Mouse (Mus musculus): ENCODE data around the gene Snx10. TPM values are rescaled to one million over a fixed set of nuclear protein-coding genes. Genes with fewer than 3 reads are reported as not detected.

Snx10 gene
- total RNA-seq, 1 experiment, result 21.2 TPM

- H3K9ac ChIP-seq (ENCODE audit: insufficient read depth, low read depth, low read length, poor library complexity, severe bottlenecking), result no peak overlapping the region
- in situ Hi-C loops (cut with MboI; ENCODE audit: low sequenced_read_pairs in 2 of 2, unreplicated experiment in 2 of 2), result no loop called here
- DNase-seq (ENCODE audit: low read depth, low spot score), result peak; percentile 83
These were observed 13.6 kb upstream of the Snx10 start for GRCm38 (mm10) chr6:51510094-51510493.

GRCm38 (mm10) chr6:51510946-51511345 lies 12.8 kb upstream of the Snx10 start:
- in situ Hi-C loops (cut with MboI; ENCODE audit: low sequenced_read_pairs in 2 of 2, unreplicated experiment in 2 of 2), result no loop called here
- TF ChIP-seq HCFC1 (IDR thresholded peaks at IDR 0.05; ENCODE audit: borderline replicate concordance, insufficient read depth, low read length) (no peak), ZC3H11A (IDR thresholded peaks at IDR 0.05; ENCODE audit: borderline replicate concordance, low read depth, low read length) (no peak), CHD2 (IDR thresholded peaks at IDR 0.05; ENCODE audit: low read depth, low read length) (no peak), ZNF384 (IDR thresholded peaks at IDR 0.05; ENCODE audit: low read depth, low read length) (no peak), MAFK (IDR thresholded peaks at IDR 0.05; ENCODE audit: insufficient read depth, low read depth, low read length) (no peak)
- DNase-seq (ENCODE audit: low read depth, low spot score), result peak; percentile 51
- Histone ChIP-seq H3K9ac (ENCODE audit: insufficient read depth, low read depth, low read length, poor library complexity, severe bottlenecking) (no peak overlapping the region), H3K27ac (ENCODE audit: insufficient read depth, low read depth, low read length, poor library complexity, severe bottlenecking) (no peak overlapping the region), H3K4me3 (ENCODE audit: insufficient read depth in 1 of 2, low read depth in 1 of 2, low read length in 2 of 2, poor library complexity in 1 of 2, severe bottlenecking in 1 of 2) (no peak overlapping the region), H3K9me3 (ENCODE audit: control insufficient read depth, insufficient read depth, low read depth, low read length) (no peaks in the 10 kb centered on the region), H3K36me3 (ENCODE audit: control insufficient read depth, insufficient read depth, low read length, poor library complexity, severe bottlenecking) (no peaks in the 10 kb centered on the region), H3K4me1 (ENCODE audit: control insufficient read depth in 2 of 2, insufficient read depth in 2 of 2, low read length in 2 of 2, poor library complexity in 1 of 2) (peaks cover 0 to 20% of the 10 kb centered on the region in 2 experiments; a peak in 3 of 4 replicates)

More at GRCm38 (mm10) chr6:51510094-51510493, 13.6 kb upstream of the Snx10 start:
- Histone ChIP-seq H3K27ac (ENCODE audit: insufficient read depth, low read depth, low read length, poor library complexity, severe bottlenecking) (no peak overlapping the region), H3K9me3 (ENCODE audit: control insufficient read depth, insufficient read depth, low read depth, low read length) (no peaks in the 10 kb centered on the region), H3K4me3 (ENCODE audit: insufficient read depth in 1 of 2, low read depth in 1 of 2, low read length in 2 of 2, poor library complexity in 1 of 2, severe bottlenecking in 1 of 2) (no peak overlapping the region), H3K36me3 (ENCODE audit: control insufficient read depth, insufficient read depth, low read length, poor library complexity, severe bottlenecking) (no peaks in the 10 kb centered on the region), H3K4me1 (ENCODE audit: control insufficient read depth in 2 of 2, insufficient read depth in 2 of 2, low read length in 2 of 2, poor library complexity in 1 of 2) (peaks cover 0 to 22% of the 10 kb centered on the region in 2 experiments; a peak in 3 of 4 replicates)
- TF ChIP-seq CHD2 (IDR thresholded peaks at IDR 0.05; ENCODE audit: low read depth, low read length) (no peak), ZC3H11A (IDR thresholded peaks at IDR 0.05; ENCODE audit: borderline replicate concordance, low read depth, low read length) (peak; percentile 36; the same call in 1 of the 2 replicates)

GRCm38 (mm10) chr6:51513745-51514144 lies 10.0 kb upstream of the Snx10 start:
- TF ChIP-seq ZNF384 (IDR thresholded peaks at IDR 0.05; ENCODE audit: low read depth, low read length), result no peak
- no peak for TF ChIP-seq MAFK (IDR thresholded peaks at IDR 0.05; ENCODE audit: insufficient read depth, low read depth, low read length)
- TF ChIP-seq CHD2 (IDR thresholded peaks at IDR 0.05; ENCODE audit: low read depth, low read length), result no peak
- no peak for TF ChIP-seq HCFC1 (IDR thresholded peaks at IDR 0.05; ENCODE audit: borderline replicate concordance, insufficient read depth, low read length)
- no peak for DNase-seq (ENCODE audit: low read depth, low spot score)
- Histone ChIP-seq H3K27ac (ENCODE audit: insufficient read depth, low read depth, low read length, poor library complexity, severe bottlenecking) (no peak overlapping the region), H3K9ac (ENCODE audit: insufficient read depth, low read depth, low read length, poor library complexity, severe bottlenecking) (no peak overlapping the region), H3K4me3 (ENCODE audit: insufficient read depth in 1 of 2, low read depth in 1 of 2, low read length in 2 of 2, poor library complexity in 1 of 2, severe bottlenecking in 1 of 2) (no peak overlapping the region), H3K9me3 (ENCODE audit: control insufficient read depth, insufficient read depth, low read depth, low read length) (no peaks in the 10 kb centered on the region), H3K36me3 (ENCODE audit: control insufficient read depth, insufficient read depth, low read length, poor library complexity, severe bottlenecking) (no peaks in the 10 kb centered on the region), H3K4me1 (ENCODE audit: control insufficient read depth in 2 of 2, insufficient read depth in 2 of 2, low read length in 2 of 2, poor library complexity in 1 of 2) (peaks cover 0 to 10% of the 10 kb centered on the region in 2 experiments; a peak in 3 of 4 replicates)
- in situ Hi-C loops (cut with MboI; ENCODE audit: low sequenced_read_pairs in 2 of 2, unreplicated experiment in 2 of 2), result no loop called here

GRCm38 (mm10) chr6:51514860-51515259 lies 8.8 kb upstream of the Snx10 start:
- TF ChIP-seq MAFK (IDR thresholded peaks at IDR 0.05; ENCODE audit: insufficient read depth, low read depth, low read length) (no peak), HCFC1 (IDR thresholded peaks at IDR 0.05; ENCODE audit: borderline replicate concordance, insufficient read depth, low read length) (no peak), CHD2 (IDR thresholded peaks at IDR 0.05; ENCODE audit: low read depth, low read length) (no peak), ZNF384 (IDR thresholded peaks at IDR 0.05; ENCODE audit: low read depth, low read length) (no peak), ZC3H11A (IDR thresholded peaks at IDR 0.05; ENCODE audit: borderline replicate concordance, low read depth, low read length) (no peak)
- no peak for DNase-seq (ENCODE audit: low read depth, low spot score)
- H3K9ac ChIP-seq (ENCODE audit: insufficient read depth, low read depth, low read length, poor library complexity, severe bottlenecking), result no peak overlapping the region
- no peak overlapping the region for H3K27ac ChIP-seq (ENCODE audit: insufficient read depth, low read depth, low read length, poor library complexity, severe bottlenecking)
- H3K9me3 ChIP-seq (ENCODE audit: control insufficient read depth, insufficient read depth, low read depth, low read length), result no peaks in the 10 kb centered on the region
- peaks cover 0 to 9% of the 10 kb centered on the region in 2 experiments; a peak in 2 of 4 replicates for H3K4me1 ChIP-seq (ENCODE audit: control insufficient read depth in 2 of 2, insufficient read depth in 2 of 2, low read length in 2 of 2, poor library complexity in 1 of 2)
- in situ Hi-C loops (cut with MboI; ENCODE audit: low sequenced_read_pairs in 2 of 2, unreplicated experiment in 2 of 2), result no loop called here
- H3K36me3 ChIP-seq (ENCODE audit: control insufficient read depth, insufficient read depth, low read length, poor library complexity, severe bottlenecking), result no peaks in the 10 kb centered on the region
- H3K4me3 ChIP-seq (ENCODE audit: insufficient read depth in 1 of 2, low read depth in 1 of 2, low read length in 2 of 2, poor library complexity in 1 of 2, severe bottlenecking in 1 of 2), result no peak overlapping the region

GRCm38 (mm10) chr6:51523310-51523709 lies 391 bp upstream of the Snx10 start:
- H3K36me3 ChIP-seq (ENCODE audit: control insufficient read depth, insufficient read depth, low read length, poor library complexity, severe bottlenecking), result no peaks in the 10 kb centered on the region
- H3K4me3 ChIP-seq (ENCODE audit: insufficient read depth in 1 of 2, low read depth in 1 of 2, low read length in 2 of 2, poor library complexity in 1 of 2, severe bottlenecking in 1 of 2), result peak overlapping the region; percentile 62 to 91
- no peak overlapping the region for H3K27ac ChIP-seq (ENCODE audit: insufficient read depth, low read depth, low read length, poor library complexity, severe bottlenecking)
- in situ Hi-C loops (cut with MboI; ENCODE audit: low sequenced_read_pairs in 2 of 2, unreplicated experiment in 2 of 2), result no loop called here
- no peak for DNase-seq (ENCODE audit: low read depth, low spot score)
- no peak overlapping the region; the same call in 1 of the 2 replicates for H3K9ac ChIP-seq (ENCODE audit: insufficient read depth, low read depth, low read length, poor library complexity, severe bottlenecking)
- peaks cover 0 to 5% of the 10 kb centered on the region in 2 experiments; a peak in 2 of 4 replicates for H3K4me1 ChIP-seq (ENCODE audit: control insufficient read depth in 2 of 2, insufficient read depth in 2 of 2, low read length in 2 of 2, poor library complexity in 1 of 2)
- TF ChIP-seq MAFK (IDR thresholded peaks at IDR 0.05; ENCODE audit: insufficient read depth, low read depth, low read length) (0 out of 2 replicates have a peak, but pooled peaks have one; percentile 9), ZC3H11A (IDR thresholded peaks at IDR 0.05; ENCODE audit: borderline replicate concordance, low read depth, low read length) (no peak), ZNF384 (IDR thresholded peaks at IDR 0.05; ENCODE audit: low read depth, low read length) (no peak)
- H3K9me3 ChIP-seq (ENCODE audit: control insufficient read depth, insufficient read depth, low read depth, low read length), result no peaks in the 10 kb centered on the region

All from ES-E14 (cell line).